Mouse (Mus musculus) layer of hippocampus, adult 9-10 months (tissue): ENCODE data around the gene 9430038I01Rik.

Source experiments
- DNase-seq: peaks from one replicate; pipeline ENCODE4 v3.0.0; 2022; ENCODE audit warnings: low spot score

Gene 9430038I01Rik

GRCm38 (mm10) chr7:137365056-137365455 is 45.5 kb downstream of the 9430038I01Rik start:
- no peak for DNase-seq

GRCm38 (mm10) chr7:137364571-137364970 is 46.0 kb downstream of the 9430038I01Rik start:
- DNase-seq, result no peak

- no peak for DNase-seq
These were observed 63.7 kb downstream of the 9430038I01Rik start for GRCm38 (mm10) chr7:137346860-137347259.

- no peak for DNase-seq
These were observed 64.5 kb downstream of the 9430038I01Rik start for GRCm38 (mm10) chr7:137346068-137346467.

GRCm38 (mm10) chr7:137333951-137334350 is 76.6 kb downstream of the 9430038I01Rik start:
- DNase-seq, result no peak
